Mouse (Mus musculus) myocyte (in vitro differentiated cells): Measurements from ENCODE around the gene Pawr. TPM values are rescaled to one million over a fixed set of nuclear protein-coding genes. Genes with fewer than 3 reads are reported as not detected.

Source experiments
- H3K27me3 ChIP-seq: one replicate; pipeline ENCODE4 v1.6.1; 2011; ENCODE audit not compliant: control insufficient read depth, insufficient read depth, insufficient read length
- H3K36me3 ChIP-seq: one replicate; pipeline ENCODE4 v1.6.1; 2011; ENCODE audit not compliant: control insufficient read depth, insufficient read depth
- H3K4me2 ChIP-seq: one replicate; pipeline ENCODE4 v1.6.1; 2011; ENCODE audit warnings: low read depth, control low read depth
- H3K4me3 ChIP-seq: one replicate; pipeline ENCODE4 v1.5.1; 2011; ENCODE audit warnings: mild to moderate bottlenecking, control low read depth, moderate library complexity
- H3K79me2 ChIP-seq: one replicate; pipeline ENCODE4 v1.6.1; 2011; ENCODE audit not compliant: control insufficient read depth, insufficient read depth
- H3ac ChIP-seq: one replicate; pipeline ENCODE4 v1.6.1; 2011; ENCODE audit not compliant: control insufficient read depth, insufficient read length
- CEBPB ChIP-seq: IDR thresholded peaks from 2 replicates; pipeline ENCODE4 v1.6.1; 2011; ENCODE audit warnings: mild to moderate bottlenecking, moderate library complexity; ENCODE audit not compliant: poor library complexity, insufficient read depth, severe bottlenecking
- E2F4 ChIP-seq: IDR thresholded peaks from one replicate; pipeline ENCODE4 v1.6.1; 2011; ENCODE audit warnings: mild to moderate bottlenecking, control low read depth, moderate library complexity; ENCODE audit not compliant: insufficient read depth
- MAX ChIP-seq: IDR thresholded peaks from one replicate; pipeline ENCODE4 v1.6.1; 2011; ENCODE audit warnings: low read depth, mild to moderate bottlenecking, control low read depth
- MYOD1 ChIP-seq, 3 experiments: IDR thresholded peaks; one replicate each; pipeline ENCODE4 v1.6.1; 2011; ENCODE audit warnings: control low read depth in 2 of 3, low read depth in 2 of 3, mild to moderate bottlenecking in 2 of 3, moderate library complexity in 1 of 3; ENCODE audit not compliant: insufficient read length in 2 of 3, control insufficient read depth in 1 of 3
- MYOG ChIP-seq, 3 experiments: IDR thresholded peaks; one replicate each; pipeline ENCODE4 v1.6.1; 2011; ENCODE audit warnings: control low read depth in 2 of 3, low read depth in 2 of 3, mild to moderate bottlenecking in 2 of 3; ENCODE audit not compliant: insufficient read length in 2 of 3, control insufficient read depth in 1 of 3, insufficient read depth in 1 of 3
- POLR2A ChIP-seq: IDR thresholded peaks from one replicate; pipeline ENCODE4 v1.6.1; 2011; ENCODE audit warnings: low read depth, mild to moderate bottlenecking, control low read depth, moderate library complexity; ENCODE audit not compliant: insufficient read length
- POLR2AphosphoS2 ChIP-seq: IDR thresholded peaks from one replicate; pipeline ENCODE4 v1.6.1; 2011; ENCODE audit warnings: low read depth, control low read depth; ENCODE audit not compliant: insufficient read length
- REST ChIP-seq: IDR thresholded peaks from one replicate; pipeline ENCODE4 v1.6.1; 2011; ENCODE audit warnings: mild to moderate bottlenecking, control low read depth, moderate library complexity; ENCODE audit not compliant: insufficient read depth, insufficient read length
- SRF ChIP-seq: IDR thresholded peaks from one replicate; pipeline ENCODE4 v1.6.1; 2011; ENCODE audit warnings: low read depth; ENCODE audit not compliant: control insufficient read depth, insufficient read length
- TCF12 ChIP-seq: IDR thresholded peaks from one replicate; pipeline ENCODE4 v1.6.1; 2011; ENCODE audit warnings: mild to moderate bottlenecking, control low read depth; ENCODE audit not compliant: poor library complexity, insufficient read depth, severe bottlenecking
- TCF3 ChIP-seq: IDR thresholded peaks from one replicate; pipeline ENCODE4 v1.6.1; 2011; ENCODE audit warnings: low read depth, control low read depth; ENCODE audit not compliant: insufficient read length
- USF1 ChIP-seq: IDR thresholded peaks from one replicate; pipeline ENCODE4 v1.6.1; 2011; ENCODE audit warnings: low read depth, mild to moderate bottlenecking, control low read depth, moderate library complexity
- polyA plus RNA-seq: library from polyadenylated mRNA; unstranded; fragments of >200 nt; fragmentation: generic; extraction: Trizol; gene quantifications from one replicate; pipeline ENCODE4 v1.2.1, GENCODE M21; 2012; ENCODE audit warnings: missing spikeins

The Pawr gene
- polyA plus RNA-seq, 1 experiment, result 2.9 TPM

GRCm38 (mm10) chr10:108328356-108328755 is 3.6 kb upstream of the Pawr start:
- no peak for TF ChIP-seq MAX
- no peak for TF ChIP-seq E2F4
- TF ChIP-seq TCF12, result no peak
- no peak for TF ChIP-seq POLR2AphosphoS2
- TF ChIP-seq MYOG (IDR thresholded peaks at IDR 0.05; ENCODE audit: control insufficient read depth in 1 of 3, insufficient read depth in 1 of 3, insufficient read length in 2 of 3, low read depth in 2 of 3), result no peak
- TF ChIP-seq REST, result no peak
- TF ChIP-seq POLR2A, result no peak
- no peak for TF ChIP-seq USF1
- TF ChIP-seq SRF, result no peak
- TF ChIP-seq TCF3, result no peak
- no peak for TF ChIP-seq MYOD1 (IDR thresholded peaks at IDR 0.05; ENCODE audit: control insufficient read depth in 1 of 3, insufficient read length in 2 of 3, low read depth in 2 of 3)
- TF ChIP-seq CEBPB, result no peak
- no peak overlapping the region for H3ac ChIP-seq

GRCm38 (mm10) chr10:108328983-108329382 is 2.9 kb upstream of the Pawr start:
- Histone ChIP-seq H3K79me2 (no peaks in the 10 kb centered on the region), H3ac (no peak overlapping the region), H3K4me3 (no peak overlapping the region), H3K36me3 (no peaks in the 10 kb centered on the region), H3K4me2 (no peak overlapping the region), H3K27me3 (no peaks in the 10 kb centered on the region)
- TF ChIP-seq TCF12 (no peak), MYOG (IDR thresholded peaks at IDR 0.05; ENCODE audit: control insufficient read depth in 1 of 3, insufficient read depth in 1 of 3, insufficient read length in 2 of 3, low read depth in 2 of 3) (no peak), REST (no peak), POLR2A (no peak), MYOD1 (IDR thresholded peaks at IDR 0.05; ENCODE audit: control insufficient read depth in 1 of 3, insufficient read length in 2 of 3, low read depth in 2 of 3) (no peak), E2F4 (no peak)

More at GRCm38 (mm10) chr10:108328356-108328755, 3.6 kb upstream of the Pawr start:
- H3K36me3 ChIP-seq, result no peaks in the 10 kb centered on the region
- H3K27me3 ChIP-seq, result no peaks in the 10 kb centered on the region
- no peak overlapping the region for H3K4me3 ChIP-seq
- no peak overlapping the region for H3K4me2 ChIP-seq
- H3K79me2 ChIP-seq, result no peaks in the 10 kb centered on the region

DNA sequence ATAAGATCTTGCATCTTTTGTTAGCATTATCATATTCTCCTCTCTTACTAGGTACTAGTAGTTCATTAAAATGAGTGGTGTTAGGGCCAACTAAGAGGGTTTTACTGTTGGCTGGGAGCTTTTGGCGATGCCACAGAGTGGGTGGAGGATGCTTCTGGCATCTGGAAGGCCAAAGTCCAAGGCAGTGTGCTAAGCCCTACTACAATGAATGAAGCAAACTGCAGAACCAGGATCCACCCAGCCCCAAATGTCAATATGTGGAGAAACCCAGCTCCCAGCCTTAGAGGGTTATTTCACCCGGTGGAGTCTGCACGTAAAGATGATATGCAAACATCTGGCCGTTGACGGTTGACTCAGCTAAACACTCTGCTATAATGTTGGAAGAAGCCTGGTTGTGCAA is 2.1 kb upstream of the Pawr start:
- Histone ChIP-seq H3K4me3 (no peak overlapping the region), H3K79me2 (no peaks in the 10 kb centered on the region), H3K4me2 (no peak overlapping the region), H3K27me3 (no peaks in the 10 kb centered on the region), H3ac (no peak overlapping the region), H3K36me3 (no peaks in the 10 kb centered on the region)
- TF ChIP-seq TCF12 (no peak), E2F4 (no peak), USF1 (no peak), MYOD1 (IDR thresholded peaks at IDR 0.05; ENCODE audit: control insufficient read depth in 1 of 3, insufficient read length in 2 of 3, low read depth in 2 of 3) (no peak), POLR2A (no peak), MYOG (IDR thresholded peaks at IDR 0.05; ENCODE audit: control insufficient read depth in 1 of 3, insufficient read depth in 1 of 3, insufficient read length in 2 of 3, low read depth in 2 of 3) (no peak)

- H3ac ChIP-seq, result no peak overlapping the region
- H3K79me2 ChIP-seq, result no peaks in the 10 kb centered on the region
- TF ChIP-seq SRF, result no peak
- no peak for TF ChIP-seq POLR2A
- no peak for TF ChIP-seq TCF12
- no peak for TF ChIP-seq E2F4
- no peak for TF ChIP-seq USF1
- no peak for TF ChIP-seq REST
- no peak for TF ChIP-seq POLR2AphosphoS2
- TF ChIP-seq MAX, result no peak
- TF ChIP-seq CEBPB, result no peak
- no peak overlapping the region for H3K4me3 ChIP-seq
- no peaks in the 10 kb centered on the region for H3K36me3 ChIP-seq
- no peak overlapping the region for H3K4me2 ChIP-seq
- no peaks in the 10 kb centered on the region for H3K27me3 ChIP-seq
These were observed 957 bp upstream of the Pawr start for GRCm38 (mm10) chr10:108330964-108331363.

DNA sequence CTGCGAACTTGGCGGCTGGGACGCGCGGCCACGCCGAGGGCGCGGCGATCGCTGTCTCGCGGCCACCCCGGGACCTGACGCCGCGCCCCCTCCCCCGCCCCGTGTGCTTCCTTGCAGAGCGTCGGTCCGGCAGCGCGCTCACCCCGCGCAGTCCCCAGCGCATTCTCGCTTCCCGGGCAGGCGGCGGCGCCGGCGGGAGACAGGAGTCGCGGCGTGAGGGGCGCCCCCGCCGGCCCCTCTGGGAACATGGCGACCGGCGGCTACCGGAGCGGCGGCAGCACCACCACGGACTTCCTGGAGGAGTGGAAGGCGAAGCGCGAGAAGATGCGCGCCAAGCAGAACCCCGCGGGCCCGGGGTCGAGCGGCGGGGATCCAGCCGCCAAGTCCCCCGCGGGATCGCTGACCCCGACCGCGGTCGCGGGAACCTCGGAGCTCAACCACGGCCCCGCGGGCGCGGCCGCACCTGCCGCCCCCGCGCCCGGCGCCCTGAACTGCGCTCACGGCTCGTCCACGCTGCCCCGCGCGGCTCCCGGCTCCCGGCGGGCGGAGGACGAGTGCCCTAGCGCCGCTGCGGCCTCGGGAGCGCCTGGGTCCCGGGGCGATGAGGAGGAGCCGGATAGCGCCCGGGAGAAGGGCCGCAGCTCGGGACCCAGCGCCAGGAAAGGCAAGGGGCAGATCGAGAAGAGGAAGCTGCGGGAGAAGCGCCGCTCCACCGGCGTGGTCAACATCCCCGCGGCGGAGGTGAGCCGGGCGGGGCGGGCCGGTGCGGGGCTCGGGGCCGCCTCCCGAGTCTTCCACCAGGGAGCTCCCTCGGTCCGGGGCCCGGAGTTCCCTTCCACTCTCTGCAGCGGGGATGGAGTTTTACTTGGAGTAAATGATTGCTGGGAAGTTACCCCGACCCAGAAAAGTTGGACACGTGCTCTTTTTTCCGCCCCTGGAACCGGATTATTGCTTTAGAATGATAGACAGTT is 935 bp downstream of the Pawr start:
- Histone ChIP-seq H3K36me3 (no peaks in the 10 kb centered on the region), H3K27me3 (no peaks in the 10 kb centered on the region), H3K4me2 (peak overlapping the region; percentile 71), H3ac (peak overlapping the region; percentile 47), H3K4me3 (peak overlapping the region; percentile 22), H3K79me2 (no peaks in the 10 kb centered on the region)
- TF ChIP-seq MYOG (IDR thresholded peaks at IDR 0.05; ENCODE audit: control insufficient read depth in 1 of 3, insufficient read depth in 1 of 3, insufficient read length in 2 of 3, low read depth in 2 of 3), result peak in 1 of 3 experiments; percentile 3
- TF ChIP-seq POLR2AphosphoS2, result no peak
- no peak for TF ChIP-seq MYOD1 (IDR thresholded peaks at IDR 0.05; ENCODE audit: control insufficient read depth in 1 of 3, insufficient read length in 2 of 3, low read depth in 2 of 3)
- TF ChIP-seq MAX, result no peak
- no peak for TF ChIP-seq USF1
- TF ChIP-seq TCF12, result no peak
